ENCODE assay signal across 14 mouse cellular contexts in genomic region chr2:76714984-76715383, GRCm38 (mm10). TPM values are rescaled to one million over a fixed set of nuclear protein-coding genes. Genes with fewer than 3 reads are reported as not detected.
DNase-seq lines count a peak whose midpoint lies in the region; ATAC-seq and TF ChIP-seq lines count a peak whose summit lies in the region.
"Had no signal": no experiment of that assay in that cellular context is flagged by ENCODE, and none has a peak within 500 bp of the region (broad histone marks: within the 10 kb centered on the region; RNA-seq: fewer than 3 reads in every experiment).

No protein-coding gene starts in this region.

- 59% methylated on average over 8 of the region's 8 CpGs for WGBS in liver, embryonic 14.5 days (ENCODE audit: insufficient replicate concordance)

- peak; percentile 28 for TF ChIP-seq CTCF in liver, embryonic 14.5 days (IDR thresholded peaks at IDR 0.05; ENCODE audit: low read depth)

- no peak overlapping the region for H3K9ac ChIP-seq in liver, embryonic 14.5 days (replicated peaks)
- H3K9ac ChIP-seq: embryonic facial prominence, embryonic 13.5 days; hindbrain, embryonic 13.5 days; midbrain, embryonic 12.5 days had no signal

- peak; percentile 14 for DNase-seq in CD4-positive, CD25-positive, alpha-beta regulatory T cell, adult 2 months (ENCODE audit: low read depth, low spot score)
- DNase-seq in liver, embryonic 14.5 days (ENCODE audit: low read depth in 3 of 3, low spot score in 3 of 3), result no peak
- no peak for DNase-seq in liver
- DNase-seq in R1 (ENCODE audit: low read depth, low spot score), result peak; percentile 69
- peak; percentile 5 for DNase-seq in lung, postnatal 10 days
- DNase-seq in layer of hippocampus, postnatal 36 days, result no peak
- no peak for DNase-seq in spleen, adult 18-20 months
- DNase-seq: cerebellum, adult 18-20 months; gastrocnemius, postnatal 10 days; left cerebral cortex, postnatal 4 days had no signal

- H3K27ac ChIP-seq in liver, embryonic 14.5 days, result no peak overlapping the region
- H3K27ac ChIP-seq: embryonic facial prominence, embryonic 13.5 days; hindbrain, embryonic 13.5 days; midbrain, embryonic 12.5 days had no signal

- no peaks in the 10 kb centered on the region for H3K36me3 ChIP-seq in liver, embryonic 14.5 days (replicated peaks; ENCODE audit: control insufficient read depth, insufficient read depth, low read depth)

- no peaks in the 10 kb centered on the region for H3K4me1 ChIP-seq in liver, embryonic 14.5 days (replicated peaks; ENCODE audit: control insufficient read depth in 2 of 2, insufficient read depth in 2 of 2, low read length in 1 of 2)
- H3K4me1 ChIP-seq: embryonic facial prominence, embryonic 13.5 days; hindbrain, embryonic 13.5 days; midbrain, embryonic 12.5 days had no signal

- no peak overlapping the region for H3K4me3 ChIP-seq in liver, embryonic 14.5 days (ENCODE audit: insufficient read depth in 1 of 2, low read depth in 2 of 2, low read length in 2 of 2)
- H3K4me3 ChIP-seq: embryonic facial prominence, embryonic 13.5 days; hindbrain, embryonic 13.5 days; midbrain, embryonic 12.5 days had no signal

- no peak overlapping the region for H3K4me2 ChIP-seq in liver, embryonic 14.5 days (ENCODE audit: low read depth)
- H3K4me2 ChIP-seq: embryonic facial prominence, embryonic 13.5 days; hindbrain, embryonic 13.5 days; midbrain, embryonic 12.5 days had no signal

- ATAC-seq in CD4-positive, CD25-positive, alpha-beta regulatory T cell, adult 4 months, result no peak
- no peak for ATAC-seq in liver, embryonic 14.5 days (ENCODE audit: insufficient read depth)

- H3K27me3 ChIP-seq in liver, embryonic 14.5 days (ENCODE audit: control insufficient read depth, insufficient read depth, low read length), result no peaks in the 10 kb centered on the region
- H3K27me3 ChIP-seq: embryonic facial prominence, embryonic 13.5 days; hindbrain, embryonic 13.5 days; midbrain, embryonic 12.5 days had no signal

- peaks cover 5% of the 10 kb centered on the region for H3K9me3 ChIP-seq in liver, embryonic 14.5 days (ENCODE audit: control insufficient read depth, low read length)

- TF ChIP-seq EP300 in liver, embryonic 14.5 days (IDR thresholded peaks at IDR 0.05; ENCODE audit: low read depth), result no peak

RNA-seq across cellular contexts. Expression of gene Plekha3, which starts 39.9 kb away (rescaled TPM):
- 10 to 100 TPM; 10.7 to 13.1 TPM for polyA plus RNA-seq in CD4-positive, CD25-positive, alpha-beta regulatory T cell, adult 4 months (2017; shearing (Covaris generic))
- 3.0 and 3.9 TPM in 2 replicates for polyA plus RNA-seq in liver, embryonic 14.5 days (2012; rRNA removed)
- polyA plus RNA-seq in liver, embryonic 14.5 days (2014; fragmentation: Nextera tagmentation; extraction: Ambion mirVana), result 3.1 and 3.6 TPM in 2 replicates
- 10 to 100 TPM; 49.7 to 50.1 TPM for total RNA-seq in layer of hippocampus, postnatal 36 days (2021)

RNA-seq across cellular contexts. Expression of gene Fkbp7, which starts 42.1 kb away (rescaled TPM):
- 1 to 10 TPM; 4.8 to 5.9 TPM for polyA plus RNA-seq in CD4-positive, CD25-positive, alpha-beta regulatory T cell, adult 4 months (2017; shearing (Covaris generic))
- 1.3 and 2.5 TPM in 2 replicates for polyA plus RNA-seq in liver, embryonic 14.5 days (2012; rRNA removed)
- 4.2 and 4.8 TPM in 2 replicates for polyA plus RNA-seq in liver, embryonic 14.5 days (2014; fragmentation: Nextera tagmentation; extraction: Ambion mirVana)
- 1 to 10 TPM; 4.6 to 5.1 TPM for total RNA-seq in layer of hippocampus, postnatal 36 days (2021)

Comparison
In these comparisons a context has a peak if more than half of its experiments do, and no peak if none do; other contexts are left out.
1. DNase-seq: peak in CD4-positive, CD25-positive, alpha-beta regulatory T cell, adult 2 months (single experiment), R1 (single experiment) and lung, postnatal 10 days (single experiment); none in liver, embryonic 14.5 days (0 of 3), liver (single experiment), layer of hippocampus, postnatal 36 days (0 of 2) and spleen, adult 18-20 months (0 of 2).